Mouse (Mus musculus) limb, embryonic 11.5 days (tissue): ENCODE results near the gene Ap4b1. TPM values are rescaled to one million over a fixed set of nuclear protein-coding genes. Genes with fewer than 3 reads are reported as not detected.

Experiments
- ATAC-seq: fragments of 200-750 bp; cut with Nextera tagmentation; 2 replicates; pipeline ENCODE4 v1.8.0; 2017; ENCODE audit warnings: low read depth; ENCODE audit not compliant: insufficient number of reproducible peaks, low FRiP score, low TSS enrichment
- DNase-seq: peaks from one replicate; pipeline ENCODE4 v3.0.0-alpha.2; 2015; ENCODE audit warnings: low spot score
- H3K27ac ChIP-seq: fragments of 300-500 bp; sonication (generic); replicated peaks from 2 replicates; pipeline ENCODE4 v1.5.1; 2014; ENCODE audit warnings: low read depth, mild to moderate bottlenecking, low read length
- H3K27me3 ChIP-seq: fragments of 300-500 bp; sonication (generic); 2 replicates; pipeline ENCODE4 v1.6.1; 2014; ENCODE audit warnings: mild to moderate bottlenecking, low read length, mixed read lengths; ENCODE audit not compliant: control insufficient read depth, insufficient read depth
- H3K36me3 ChIP-seq: fragments of 300-500 bp; sonication (generic); 2 replicates; pipeline ENCODE4 v1.6.1; 2014; ENCODE audit warnings: mild to moderate bottlenecking, low read length, moderate library complexity, mixed read lengths; ENCODE audit not compliant: control insufficient read depth, insufficient read depth
- H3K4me1 ChIP-seq: fragments of 300-500 bp; sonication (generic); 2 replicates; pipeline ENCODE4 v1.6.1; 2014; ENCODE audit warnings: low read length, mixed read lengths; ENCODE audit not compliant: control insufficient read depth, insufficient read depth
- H3K4me2 ChIP-seq: fragments of 300-500 bp; sonication (generic); 2 replicates; pipeline ENCODE4 v1.6.1; 2014; ENCODE audit warnings: low read depth, mild to moderate bottlenecking, moderate library complexity; ENCODE audit not compliant: severe bottlenecking
- H3K4me3 ChIP-seq: fragments of 300-500 bp; sonication (generic); 2 replicates; pipeline ENCODE4 v1.5.1; 2014; ENCODE audit warnings: low read depth, low read length
- H3K9ac ChIP-seq: fragments of 300-500 bp; sonication (generic); 2 replicates; pipeline ENCODE4 v1.6.1; 2014; ENCODE audit warnings: mild to moderate bottlenecking, low read length
- H3K9me3 ChIP-seq: fragments of 300-500 bp; sonication (generic); 2 replicates; pipeline ENCODE4 v1.6.1; 2016; ENCODE audit warnings: low read length; ENCODE audit not compliant: control insufficient read depth
- WGBS: fragments of 180-500 bp; shearing (Covaris S2); extraction: QIAGEN DNeasy Blood & Tissue Kit; methylation state at CpG from one replicate; pipeline ENCODE4 v1.1.7; 2014; 5-methylcytosine and 5-hydroxymethylcytosine counted together
- polyA plus RNA-seq: library from polyadenylated mRNA; unstranded; fragments of >200 nt; fragmentation: Nextera tagmentation; extraction: Ambion mirVana; gene quantifications from 2 replicates; pipeline ENCODE4 v1.2.1, GENCODE M21; 2014

Gene Ap4b1
- 22.8 and 25.5 TPM in 2 replicates for polyA plus RNA-seq

GRCm38 (mm10) chr3:103808891-103809798 lies at the start of gene Ap4b1, which contains the start of the genes Dclre1b and Gm43064:
Gene Ap4b1 (plus strand): TSS chr3:103809520.
Gene Dclre1b (minus strand): TSS chr3:103809444.
Gene Gm43064 (plus strand): TSS chr3:103809573.
- peak within 1 kb of the TSS; percentile 81 for H3K4me2 ChIP-seq
- ATAC-seq (peak; percentile 96), DNase-seq (peak; percentile 94)
- H3K9me3 ChIP-seq, result no peaks in the 10 kb centered on the region
- WGBS, result under 1% methylated on average over 58 of the region's 70 CpGs
- peak within 1 kb of the TSS; percentile 63; the same call in 1 of the 2 replicates for H3K27ac ChIP-seq
- no peaks in the 10 kb centered on the region; the same call in 1 of the 2 replicates for H3K36me3 ChIP-seq
- H3K4me1 ChIP-seq, result no peaks in the 10 kb centered on the region
- no peaks in the 10 kb centered on the region for H3K27me3 ChIP-seq
- peak within 1 kb of the TSS; percentile 83 for H3K9ac ChIP-seq
- peak within 1 kb of the TSS; percentile 79 for H3K4me3 ChIP-seq

- H3K9me3 ChIP-seq, result no peaks in the 10 kb centered on the region
- DNase-seq (no peak), ATAC-seq (no peak)
- H3K4me1 ChIP-seq, result no peaks in the 10 kb centered on the region
- no peaks in the 10 kb centered on the region for H3K27me3 ChIP-seq
- 87% methylated on average over 3 of the region's 3 CpGs for WGBS
- no peak overlapping the region for H3K9ac ChIP-seq
- H3K4me2 ChIP-seq, result no peak overlapping the region
- peaks cover 8% of the 10 kb centered on the region; the same call in 1 of the 2 replicates for H3K36me3 ChIP-seq
- H3K4me3 ChIP-seq, result no peak overlapping the region
- no peak overlapping the region for H3K27ac ChIP-seq
Observed at GRCm38 (mm10) chr3:103766789-103767188, 42.5 kb upstream of the Ap4b1 start.

DNA sequence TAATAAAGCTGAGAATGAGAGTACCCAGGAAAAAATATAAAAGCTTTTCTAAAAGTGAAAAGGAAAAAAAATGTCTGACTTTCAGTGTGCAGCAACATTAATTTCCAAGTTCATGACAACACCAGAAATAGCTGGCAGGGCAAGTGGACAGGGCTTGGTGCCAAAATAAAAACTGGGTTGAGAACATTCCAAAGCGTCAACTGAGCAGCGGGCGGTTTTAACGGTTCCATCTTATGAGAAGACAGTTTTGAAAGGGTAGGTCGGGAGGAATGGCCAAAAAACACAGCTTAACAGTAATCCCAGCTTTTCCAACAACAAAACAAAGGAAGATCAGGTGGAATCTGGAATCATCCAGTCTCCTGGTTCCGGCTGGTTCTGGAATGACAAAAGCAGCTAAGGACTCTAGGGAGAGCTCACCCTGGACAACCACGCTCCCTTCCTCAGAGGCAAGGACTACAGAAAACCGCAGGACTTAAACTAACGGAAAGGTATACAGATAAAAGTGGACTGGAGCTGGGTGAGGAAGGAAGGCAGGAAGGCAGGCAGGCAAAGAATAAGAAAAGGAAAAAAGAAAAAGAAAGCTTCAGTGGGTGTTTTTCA lies 37.7 kb upstream of the Ap4b1 start:
- DNase-seq, result no peak

GRCm38 (mm10) chr3:103772846-103773245 lies 36.5 kb upstream of the Ap4b1 start:
- Histone ChIP-seq H3K9ac (no peak overlapping the region), H3K27me3 (no peaks in the 10 kb centered on the region), H3K9me3 (no peaks in the 10 kb centered on the region), H3K4me1 (no peaks in the 10 kb centered on the region), H3K4me2 (no peak overlapping the region), H3K4me3 (no peak overlapping the region), H3K36me3 (peaks cover 7% of the 10 kb centered on the region; the same call in 1 of the 2 replicates), H3K27ac (no peak overlapping the region)
- ATAC-seq, result no peak
- DNase-seq, result no peak
- WGBS, result 88% methylated on average over 4 of the region's 4 CpGs

More for the DNA sequence above, 37.7 kb upstream of the Ap4b1 start:
- Histone ChIP-seq H3K27me3 (no peaks in the 10 kb centered on the region), H3K4me3 (no peak overlapping the region), H3K27ac (no peak overlapping the region), H3K36me3 (no peaks in the 10 kb centered on the region; the same call in 1 of the 2 replicates), H3K4me2 (no peak overlapping the region), H3K9me3 (no peaks in the 10 kb centered on the region), H3K4me1 (no peaks in the 10 kb centered on the region), H3K9ac (no peak overlapping the region)
- WGBS, result 91% methylated on average over 9 of the region's 9 CpGs
- no peak for ATAC-seq

- Histone ChIP-seq H3K36me3 (peaks cover 8% of the 10 kb centered on the region; the same call in 1 of the 2 replicates), H3K9me3 (no peaks in the 10 kb centered on the region), H3K9ac (no peak overlapping the region), H3K4me3 (no peak overlapping the region), H3K4me2 (no peak overlapping the region), H3K27ac (no peak overlapping the region), H3K4me1 (no peaks in the 10 kb centered on the region), H3K27me3 (no peaks in the 10 kb centered on the region)
- ATAC-seq, result no peak
- DNase-seq, result no peak
- 90% methylated on average over 3 of the region's 3 CpGs for WGBS
Observed at GRCm38 (mm10) chr3:103773508-103773907, 35.8 kb upstream of the Ap4b1 start.

DNA sequence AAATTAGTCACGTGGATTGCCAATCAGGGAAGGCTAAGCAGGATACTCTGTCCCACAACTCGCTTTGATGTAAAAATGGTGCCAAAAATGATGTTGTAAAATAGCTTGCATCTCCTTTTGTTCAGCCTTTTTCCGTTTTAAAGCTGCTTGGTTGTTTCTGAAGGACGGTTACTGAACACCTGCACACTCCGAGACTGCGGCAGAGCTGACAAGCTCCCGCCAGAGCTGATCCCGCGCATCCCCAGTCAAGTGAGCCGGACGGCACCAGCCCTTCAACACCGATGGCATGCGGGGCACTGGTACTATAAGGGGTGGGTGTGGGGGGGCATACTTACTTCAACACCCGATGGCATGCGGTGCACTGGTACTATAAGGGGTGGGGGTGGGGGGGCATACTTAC lies 35.3 kb upstream of the Ap4b1 start:
- no peak overlapping the region for H3K4me3 ChIP-seq
- DNase-seq (no peak), ATAC-seq (no peak)
- H3K9me3 ChIP-seq, result no peaks in the 10 kb centered on the region
- no peak overlapping the region for H3K9ac ChIP-seq
- H3K4me1 ChIP-seq, result no peaks in the 10 kb centered on the region
- H3K36me3 ChIP-seq, result peaks cover 8% of the 10 kb centered on the region; the same call in 1 of the 2 replicates
- no peaks in the 10 kb centered on the region for H3K27me3 ChIP-seq
- no peak overlapping the region for H3K4me2 ChIP-seq
- H3K27ac ChIP-seq, result no peak overlapping the region
- WGBS, result 93% methylated on average over 15 of the region's 15 CpGs

GRCm38 (mm10) chr3:103777940-103778339 lies 31.4 kb upstream of the Ap4b1 start:
- H3K27me3 ChIP-seq, result no peaks in the 10 kb centered on the region
- H3K27ac ChIP-seq, result no peak overlapping the region
- ATAC-seq (no peak), DNase-seq (no peak)
- H3K4me3 ChIP-seq, result no peak overlapping the region
- no peaks in the 10 kb centered on the region for H3K4me1 ChIP-seq
- no peak overlapping the region for H3K9ac ChIP-seq
- H3K36me3 ChIP-seq, result peaks cover 8% of the 10 kb centered on the region; the same call in 1 of the 2 replicates
- 90% methylated on average over 11 of the region's 11 CpGs for WGBS
- no peak overlapping the region for H3K4me2 ChIP-seq
- no peaks in the 10 kb centered on the region for H3K9me3 ChIP-seq

GRCm38 (mm10) chr3:103778660-103779059 lies 30.7 kb upstream of the Ap4b1 start:
- H3K36me3 ChIP-seq, result peaks cover 8% of the 10 kb centered on the region; the same call in 1 of the 2 replicates
- no peak for ATAC-seq

More at GRCm38 (mm10) chr3:103778660-103779059, 30.7 kb upstream of the Ap4b1 start:
- no peaks in the 10 kb centered on the region for H3K4me1 ChIP-seq
- no peak overlapping the region for H3K9ac ChIP-seq
- no peak overlapping the region for H3K27ac ChIP-seq
- no peak overlapping the region for H3K4me2 ChIP-seq
- no peak overlapping the region for H3K4me3 ChIP-seq
- H3K9me3 ChIP-seq, result no peaks in the 10 kb centered on the region
- no peak for DNase-seq
- no peaks in the 10 kb centered on the region for H3K27me3 ChIP-seq
- WGBS, result 88% methylated on average over 6 of the region's 6 CpGs
